Mouse (Mus musculus) olfactory bulb, adult 2 months (tissue): ENCODE measurements around the gene Pthlh.

Experiments used
- CTCF ChIP-seq: fragments of 200-500 bp; IDR thresholded peaks from 2 replicates; pipeline ENCODE4 v1.5.1; 2012; ENCODE audit warnings: low read depth, mild to moderate bottlenecking, low read length, moderate library complexity; ENCODE audit not compliant: insufficient read depth
- POLR2A ChIP-seq: fragments of 200-500 bp; IDR thresholded peaks from 2 replicates; pipeline ENCODE4 v1.6.1; 2012; ENCODE audit warnings: mild to moderate bottlenecking, low read depth, low read length, moderate library complexity; ENCODE audit not compliant: insufficient read depth

GRCm38 (mm10) chr6:147261616-147262015, 2.4 kb downstream of the Pthlh start:
- TF ChIP-seq CTCF: no peak
- TF ChIP-seq POLR2A: no peak
